Mouse (Mus musculus) spleen, adult 12 weeks (tissue): ENCODE results near the gene Abcg1.

Source experiments
- DNase-seq: peaks from one replicate; pipeline ENCODE4 v3.0.0; 2022; ENCODE audit warnings: low spot score

Gene Abcg1

GRCm38 (mm10) chr17:31040421-31040820 is 17.1 kb upstream of the Abcg1 start:
- no peak for DNase-seq

DNA sequence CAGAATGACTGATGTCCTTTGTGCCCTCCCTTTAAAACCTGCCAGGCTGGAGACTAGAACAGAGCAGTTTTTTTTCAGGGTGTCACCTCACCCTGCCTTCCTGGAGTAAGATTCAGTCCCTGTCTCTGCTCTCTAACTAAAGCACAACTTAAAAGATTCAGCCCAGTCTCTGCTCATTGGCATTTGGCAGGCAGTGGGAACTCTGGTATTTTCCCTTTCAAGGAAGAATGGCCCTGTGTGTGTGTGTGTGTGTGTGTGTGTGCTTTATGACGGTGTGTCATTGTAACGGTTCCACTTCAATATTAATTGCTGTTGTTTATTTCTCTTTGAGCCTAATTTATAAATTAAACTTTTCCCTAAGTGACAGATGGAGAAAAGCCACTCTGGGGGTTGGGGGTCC is 14.7 kb upstream of the Abcg1 start:
- DNase-seq = no peak

- no peak for DNase-seq
Observed at GRCm38 (mm10) chr17:31057891-31058744, 643 bp downstream of the Abcg1 start.

- DNase-seq = peak; percentile 49
Observed at GRCm38 (mm10) chr17:31058745-31059085, 1.2 kb downstream of the Abcg1 start.

- DNase-seq = no peak
Observed at GRCm38 (mm10) chr17:31060196-31060587, 2.7 kb downstream of the Abcg1 start.

GRCm38 (mm10) chr17:31060588-31061345 is 3.3 kb downstream of the Abcg1 start:
- no peak for DNase-seq

DNA sequence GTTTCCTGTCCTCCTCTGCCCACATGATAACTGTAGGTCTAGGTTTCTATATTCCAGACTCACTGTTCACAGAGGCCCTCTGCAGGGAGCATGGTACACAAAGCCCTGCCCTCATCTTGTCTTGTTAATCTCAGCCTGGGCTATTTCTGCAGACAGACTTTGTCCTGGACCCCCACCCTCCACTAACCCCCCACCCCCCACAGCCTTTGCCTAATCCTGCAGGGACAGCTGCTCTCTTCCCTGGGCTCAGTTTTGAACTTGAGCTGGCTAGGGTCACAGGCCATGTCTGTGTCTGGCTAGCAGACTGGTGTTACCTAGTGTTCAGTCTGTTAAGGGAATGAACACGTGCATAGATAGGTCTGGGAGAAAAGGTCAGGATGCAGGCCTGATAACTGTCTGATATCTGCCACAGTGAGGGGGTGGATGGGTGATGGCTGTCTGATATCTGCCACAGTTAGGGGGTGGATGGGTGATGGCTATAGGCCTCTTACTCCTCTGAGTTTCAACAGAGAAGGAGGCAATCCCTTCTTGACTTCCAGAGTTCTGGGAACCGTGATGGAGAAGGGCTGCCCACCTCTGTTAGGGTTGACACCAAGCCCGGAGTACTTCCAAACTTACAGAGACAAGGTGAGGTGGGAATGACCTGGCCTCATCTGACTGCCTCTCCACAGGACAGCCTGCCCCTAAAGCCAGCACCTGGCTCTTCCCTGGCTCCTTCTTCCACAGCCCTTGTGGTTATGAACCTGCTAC is 4.0 kb downstream of the Abcg1 start:
- no peak for DNase-seq

GRCm38 (mm10) chr17:31066058-31066457 is 8.6 kb downstream of the Abcg1 start:
- no peak for DNase-seq

DNA sequence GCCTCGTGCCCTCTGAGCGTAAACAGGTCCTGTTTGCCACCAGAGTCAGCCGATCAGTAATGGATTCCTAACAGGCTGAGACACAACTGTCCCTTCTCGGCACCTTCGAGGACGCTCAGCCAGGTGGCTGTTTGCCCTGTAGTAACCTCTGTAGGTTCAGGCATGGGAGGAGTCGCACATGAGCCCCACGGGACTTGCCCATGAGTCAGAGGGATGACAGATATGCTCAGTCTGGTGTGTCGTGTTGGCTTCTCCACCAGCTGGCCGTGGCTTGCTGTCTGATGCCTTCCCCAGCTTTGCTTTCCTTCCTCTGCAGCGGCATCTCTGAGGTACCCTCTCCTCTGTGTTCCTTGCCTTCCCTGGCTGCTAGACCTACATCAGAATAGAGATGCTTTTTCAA is 9.6 kb downstream of the Abcg1 start:
- peak; percentile 60 for DNase-seq

- DNase-seq = no peak
Observed at GRCm38 (mm10) chr17:31069121-31069520, 11.6 kb downstream of the Abcg1 start.

GRCm38 (mm10) chr17:31069845-31070244 is 12.4 kb downstream of the Abcg1 start:
- DNase-seq = no peak

DNA sequence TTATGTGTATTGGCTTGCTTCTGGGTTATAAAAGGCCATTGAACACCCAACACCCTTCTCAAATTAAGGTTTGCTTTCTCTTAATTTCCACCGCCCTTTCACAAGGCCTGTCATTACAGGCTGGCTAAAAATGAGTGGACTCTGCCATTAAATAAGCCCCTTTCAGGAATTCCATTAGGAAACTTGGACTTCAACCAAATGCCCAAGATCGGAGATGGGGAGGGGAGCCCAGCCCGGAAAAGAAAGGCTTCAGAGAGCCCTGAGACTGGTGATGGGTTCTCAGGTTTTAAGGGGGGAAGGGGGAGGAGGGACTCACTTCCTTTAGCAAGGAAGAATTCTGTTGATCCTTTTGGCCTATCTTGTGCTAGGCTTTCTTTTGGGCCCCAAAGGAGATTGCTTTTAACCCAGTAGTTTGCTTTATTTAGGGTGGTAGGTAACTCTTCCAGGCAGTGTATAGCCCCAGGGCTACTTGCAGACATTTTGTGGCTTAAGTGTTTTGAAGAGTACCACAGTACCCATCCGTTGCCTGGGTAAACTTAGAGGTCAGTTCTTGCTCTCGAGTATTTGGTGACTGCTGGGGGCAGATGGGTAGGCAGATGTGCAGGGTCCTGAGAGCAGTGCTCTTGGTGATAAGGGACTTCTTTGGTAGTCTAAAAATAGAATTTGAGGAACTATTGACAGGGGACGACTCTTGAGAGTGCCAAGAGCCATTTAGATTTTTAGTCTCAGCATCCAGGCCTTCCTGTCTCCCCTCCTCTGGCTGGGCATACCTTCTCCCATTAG is 13.1 kb downstream of the Abcg1 start:
- DNase-seq = no peak

DNA sequence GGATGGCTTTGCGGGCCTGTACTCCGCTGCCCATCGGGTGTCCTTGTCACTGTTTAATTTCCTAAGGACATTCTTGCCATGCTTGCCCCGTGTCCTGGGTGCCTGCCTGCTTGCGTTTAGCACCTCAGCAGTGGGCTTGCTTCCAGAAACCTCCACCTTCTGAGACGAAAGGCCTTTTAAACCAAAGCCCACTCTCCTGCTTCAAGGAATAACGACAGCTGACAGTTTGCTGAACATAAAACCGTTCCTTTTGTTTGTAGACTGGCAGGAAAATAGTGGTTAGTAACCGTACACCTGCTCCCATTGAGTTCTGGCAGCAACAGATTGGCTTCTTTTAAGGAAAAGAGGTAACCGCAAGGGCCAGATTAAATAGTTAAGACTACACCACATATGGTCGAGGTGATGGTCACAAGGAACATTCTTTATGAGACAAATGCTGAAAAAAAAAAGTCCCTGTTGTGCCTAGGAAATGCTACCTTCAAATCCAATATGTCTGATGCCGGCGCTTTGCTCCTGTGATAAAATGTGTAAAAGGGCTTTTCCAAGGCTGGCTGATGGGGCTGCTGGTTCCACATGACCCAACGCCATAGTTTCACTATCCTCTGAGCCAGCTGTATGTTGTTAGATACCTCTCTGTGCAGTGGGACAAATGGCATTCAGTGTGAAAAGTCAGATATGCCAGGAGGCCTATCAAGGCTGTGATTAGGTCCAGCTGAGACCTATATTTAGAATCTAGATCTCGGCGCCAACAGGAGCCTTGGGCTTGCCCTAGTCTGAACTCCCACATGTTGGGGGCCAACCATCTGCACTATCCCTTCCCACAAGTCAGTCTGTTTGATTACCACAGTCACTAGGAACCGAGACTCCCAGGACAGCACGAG is 14.2 kb downstream of the Abcg1 start:
- no peak for DNase-seq

DNA sequence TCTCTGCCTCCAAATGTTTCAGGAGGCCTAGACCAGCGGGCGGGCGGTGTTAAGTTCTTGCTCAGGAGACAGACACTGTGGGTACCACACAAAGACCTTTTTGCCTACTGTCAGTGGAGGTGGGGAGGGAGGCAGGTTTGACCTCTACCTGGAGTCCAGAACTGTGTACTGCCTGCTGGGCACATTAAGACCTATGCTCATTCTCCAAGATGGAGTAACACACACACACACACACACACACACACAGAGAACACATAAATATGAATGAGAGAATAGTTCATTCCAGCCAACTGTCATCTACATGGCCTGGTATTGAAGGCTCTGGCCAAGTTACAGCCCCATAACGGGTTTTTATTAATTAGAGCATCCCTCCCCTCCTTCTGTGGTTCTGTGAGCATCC is 15.4 kb downstream of the Abcg1 start:
- DNase-seq = no peak

DNA sequence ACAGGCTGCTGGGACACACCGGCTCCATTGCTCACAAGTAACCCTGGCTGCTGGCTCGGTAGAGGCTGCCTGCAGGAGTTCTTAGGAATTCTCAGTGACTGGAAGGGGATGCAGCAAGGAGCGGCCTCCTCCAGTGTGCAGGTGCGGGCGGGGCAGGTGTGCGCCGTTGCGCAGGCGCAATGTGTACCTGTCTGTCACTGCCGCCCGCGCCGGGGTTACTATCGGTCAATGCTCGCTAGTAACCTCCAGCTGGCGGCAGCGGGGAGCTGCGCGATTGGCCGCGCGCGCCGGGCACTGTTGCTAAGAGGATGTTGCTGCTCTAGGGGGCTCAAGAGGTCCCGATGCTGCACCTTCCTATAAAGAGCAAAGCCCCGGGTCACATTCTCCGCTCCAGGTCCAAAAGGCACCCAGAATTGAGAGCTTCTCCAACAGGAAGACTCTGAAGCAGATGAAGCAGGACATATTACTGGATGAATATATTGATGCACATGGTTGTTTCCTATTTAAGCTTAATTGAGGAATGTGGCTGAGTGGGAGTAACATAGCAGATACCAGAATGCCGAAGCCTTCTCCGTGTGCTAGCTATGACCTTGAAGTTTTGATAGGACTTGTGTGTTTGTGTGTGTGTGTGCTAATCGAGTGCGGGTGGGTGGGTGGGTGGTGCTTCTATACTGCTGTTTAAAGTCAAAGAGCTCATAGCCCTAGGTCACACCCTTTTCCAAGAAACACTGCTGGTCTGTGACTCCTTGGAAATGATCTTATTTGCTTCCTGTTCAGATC is 16.0 kb downstream of the Abcg1 start:
- DNase-seq = peak; percentile 70

DNA sequence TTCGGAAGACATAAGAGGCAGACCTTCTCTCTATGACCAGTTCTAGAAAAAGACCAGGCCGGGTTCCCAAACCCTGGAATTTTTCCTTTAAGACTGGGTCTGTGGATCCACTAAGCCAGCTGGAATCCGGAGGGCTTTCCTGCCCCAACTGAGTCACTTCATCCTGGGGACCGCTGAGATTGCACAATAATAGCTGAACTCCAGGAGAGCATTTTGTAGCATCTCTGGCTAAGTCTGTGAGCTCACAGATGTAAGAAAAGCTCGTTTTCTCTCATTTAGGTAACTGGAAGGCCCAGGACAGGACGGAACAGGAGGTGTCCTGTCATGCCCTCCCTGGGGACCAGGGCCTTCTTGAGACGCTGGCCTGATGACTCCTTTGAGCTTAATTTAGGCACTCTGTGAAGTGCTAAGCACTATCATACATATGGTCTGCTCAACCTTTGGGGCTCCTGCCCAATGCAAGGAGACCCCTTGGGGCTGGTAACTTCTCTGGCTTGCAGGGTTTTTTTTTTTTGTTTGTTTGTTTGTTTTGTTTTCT is 16.6 kb downstream of the Abcg1 start:
- no peak for DNase-seq

DNA sequence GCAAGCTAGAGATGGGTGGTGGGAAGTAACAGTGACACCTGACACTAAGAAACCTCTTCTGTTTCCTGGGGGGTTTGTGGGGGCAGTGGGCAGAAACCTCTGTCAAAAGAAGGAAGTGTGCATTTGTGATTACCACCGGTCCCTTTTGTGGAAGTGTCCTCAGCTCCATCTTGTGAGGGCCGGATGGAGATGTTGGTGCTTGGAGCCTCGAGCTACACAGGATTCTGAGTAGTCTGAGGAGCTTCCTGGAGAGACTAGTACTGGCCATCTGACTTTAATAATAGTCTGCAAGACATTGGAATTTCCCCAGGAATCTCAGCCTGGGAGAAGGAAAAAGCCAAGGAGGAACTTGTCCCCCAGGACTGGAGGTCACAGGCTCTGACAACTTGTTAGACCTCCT is 17.2 kb downstream of the Abcg1 start:
- no peak for DNase-seq

GRCm38 (mm10) chr17:31075471-31075870 is 18.0 kb downstream of the Abcg1 start:
- DNase-seq = no peak

- DNase-seq = no peak
Observed at GRCm38 (mm10) chr17:31077561-31077960, 20.1 kb downstream of the Abcg1 start.

DNA sequence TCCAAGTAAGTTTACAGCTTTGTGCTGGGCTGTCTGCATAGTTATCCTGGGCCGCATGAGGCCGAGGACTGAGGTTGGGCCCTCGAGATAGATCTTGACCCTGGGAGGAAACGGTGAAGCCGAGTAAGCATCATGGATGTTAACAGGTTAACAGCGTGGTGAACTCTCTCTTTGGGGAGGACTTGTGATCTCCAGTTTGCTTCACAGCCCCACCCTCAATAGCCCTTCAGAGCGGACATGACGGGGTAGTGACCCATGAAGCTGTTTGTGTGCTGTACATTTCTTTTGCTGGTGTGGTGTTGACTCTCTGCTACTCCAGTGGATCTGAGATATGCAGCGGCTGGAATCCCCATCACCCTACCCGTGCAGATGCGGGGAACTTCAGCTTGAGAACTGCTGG is 21.1 kb downstream of the Abcg1 start:
- DNase-seq = no peak
